Mouse (Mus musculus): ENCODE results near the gene Sgms1. TPM values are rescaled to one million over a fixed set of nuclear protein-coding genes. Genes with fewer than 3 reads are reported as not detected.
A peak's percentile ranks its signal among the peaks of the same experiment; 100 is the strongest.

Gene Sgms1
- total RNA-seq, 2 experiments from 2014 or later, result 84.4 to 112 TPM

DNA sequence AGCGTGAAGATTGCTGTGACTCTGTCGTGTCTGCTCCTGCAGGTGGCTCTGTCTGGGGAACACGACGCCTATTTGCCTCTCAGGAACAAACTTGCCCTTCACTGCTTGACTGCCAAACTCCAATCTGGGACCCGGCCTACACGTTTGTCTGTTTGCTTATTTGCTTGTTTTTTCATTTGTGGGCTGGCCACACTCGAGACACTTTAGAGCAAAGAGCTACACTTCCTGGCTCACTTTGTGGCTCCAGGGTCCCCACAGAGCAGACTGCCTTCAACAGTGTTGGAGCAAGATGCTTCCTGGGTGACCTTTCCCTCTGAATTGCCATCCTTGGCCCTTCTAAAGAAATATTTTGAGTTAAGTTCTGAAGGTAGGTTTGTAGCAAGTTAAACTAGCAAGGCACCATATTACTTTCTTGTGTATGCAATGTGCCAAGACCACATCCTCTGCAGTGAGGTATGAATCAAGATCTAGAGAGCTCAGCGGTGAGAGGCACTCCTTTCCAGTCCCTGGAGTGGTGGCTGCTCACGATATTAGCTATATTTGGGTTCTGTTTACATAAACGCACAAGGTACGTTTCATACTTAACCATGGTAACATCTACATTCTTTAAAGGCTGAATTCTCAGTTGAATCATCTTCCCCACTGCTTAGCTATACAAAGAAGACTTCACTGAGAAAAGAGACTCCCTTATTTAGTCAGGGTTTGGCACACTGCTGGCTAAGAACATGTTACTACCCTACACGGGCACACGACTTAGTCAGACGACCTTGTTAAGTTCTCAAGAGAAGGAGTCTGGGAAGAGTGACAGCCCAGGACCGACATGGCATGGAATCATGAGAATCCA, 192.3 kb downstream of the Sgms1 start:
- no peak for ATAC-seq (replicated peaks; ENCODE audit: low FRiP score, poor library complexity, severe bottlenecking)

DNA sequence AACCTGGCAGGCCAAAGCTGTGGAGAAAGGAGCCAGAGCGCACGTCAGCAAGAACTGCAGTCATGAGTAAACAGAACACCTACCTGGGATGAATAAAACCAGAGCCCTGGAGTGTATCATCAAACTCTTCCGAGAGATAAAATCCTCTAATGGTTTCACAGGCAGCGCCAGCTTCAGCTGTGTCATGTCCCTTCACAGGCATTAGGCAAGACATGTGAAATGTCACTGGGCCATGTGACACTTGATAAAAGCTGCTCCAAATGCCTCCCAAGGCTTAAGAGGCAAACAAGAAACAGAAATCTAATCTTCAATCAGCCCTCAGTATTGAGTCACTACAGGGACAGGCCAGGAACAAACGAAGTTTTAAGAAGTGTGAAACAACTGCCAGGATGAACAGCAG, 193.3 kb downstream of the Sgms1 start:
- ATAC-seq (replicated peaks; ENCODE audit: low FRiP score, poor library complexity, severe bottlenecking), result peak; percentile 77

- no peak for ATAC-seq (replicated peaks; ENCODE audit: low FRiP score, poor library complexity, severe bottlenecking)
These were observed 194.7 kb downstream of the Sgms1 start for GRCm38 (mm10) chr19:32194863-32195262.

GRCm38 (mm10) chr19:32194074-32194473, 195.4 kb downstream of the Sgms1 start:
- no peak for ATAC-seq (replicated peaks; ENCODE audit: low FRiP score, poor library complexity, severe bottlenecking)

- no peak for ATAC-seq (replicated peaks; ENCODE audit: low FRiP score, poor library complexity, severe bottlenecking)
These were observed 197.9 kb downstream of the Sgms1 start for GRCm38 (mm10) chr19:32191596-32191995.

GRCm38 (mm10) chr19:32189961-32190360, 199.6 kb downstream of the Sgms1 start:
- no peak for ATAC-seq (replicated peaks; ENCODE audit: low FRiP score, poor library complexity, severe bottlenecking)

DNA sequence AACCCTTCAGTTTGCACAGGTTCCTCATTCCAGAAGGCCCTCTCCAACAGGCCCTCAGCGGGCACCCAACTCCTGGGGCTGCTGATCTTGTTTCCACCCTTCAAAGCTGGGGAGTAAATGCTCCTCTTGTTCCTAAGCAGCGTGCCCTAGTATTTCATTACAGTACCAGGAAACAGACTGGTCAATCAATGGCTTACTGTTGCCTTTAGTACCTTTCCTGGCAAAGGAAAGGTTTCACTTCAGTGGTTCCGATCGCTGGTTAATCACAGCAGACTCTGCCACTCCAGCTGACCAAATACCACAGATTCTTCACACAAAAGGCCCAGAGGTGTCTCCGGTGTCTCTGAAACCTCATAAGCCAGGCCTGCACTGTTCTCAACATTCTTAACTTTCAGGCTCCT, 200.5 kb downstream of the Sgms1 start:
- no peak for ATAC-seq (replicated peaks; ENCODE audit: low FRiP score, poor library complexity, severe bottlenecking)

- ATAC-seq (replicated peaks; ENCODE audit: low FRiP score, poor library complexity, severe bottlenecking), result no peak
These were observed 202.9 kb downstream of the Sgms1 start for GRCm38 (mm10) chr19:32186594-32187092.

- no peak for ATAC-seq (replicated peaks; ENCODE audit: low FRiP score, poor library complexity, severe bottlenecking)
These were observed 206.5 kb downstream of the Sgms1 start for GRCm38 (mm10) chr19:32183005-32183404.

DNA sequence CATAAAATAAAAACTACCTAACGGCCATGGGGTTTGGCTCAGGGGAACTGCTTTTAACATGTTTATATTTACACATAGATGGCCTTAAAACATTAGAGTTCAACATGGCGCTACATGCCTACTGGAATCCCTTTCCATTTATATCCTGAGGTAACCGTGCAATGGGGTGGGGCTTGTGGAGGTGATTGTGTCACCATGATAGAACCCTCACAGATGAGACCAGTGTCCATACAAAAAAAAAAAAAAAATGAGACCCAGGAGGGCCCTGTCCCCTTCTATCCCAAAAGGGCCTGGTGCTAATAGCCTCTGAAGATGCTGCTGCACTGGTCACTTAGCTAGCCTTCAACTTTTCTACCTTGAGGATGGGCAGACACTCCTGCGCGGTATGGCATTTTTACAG, 207.0 kb downstream of the Sgms1 start:
- no peak for ATAC-seq (replicated peaks; ENCODE audit: low FRiP score, poor library complexity, severe bottlenecking)

DNA sequence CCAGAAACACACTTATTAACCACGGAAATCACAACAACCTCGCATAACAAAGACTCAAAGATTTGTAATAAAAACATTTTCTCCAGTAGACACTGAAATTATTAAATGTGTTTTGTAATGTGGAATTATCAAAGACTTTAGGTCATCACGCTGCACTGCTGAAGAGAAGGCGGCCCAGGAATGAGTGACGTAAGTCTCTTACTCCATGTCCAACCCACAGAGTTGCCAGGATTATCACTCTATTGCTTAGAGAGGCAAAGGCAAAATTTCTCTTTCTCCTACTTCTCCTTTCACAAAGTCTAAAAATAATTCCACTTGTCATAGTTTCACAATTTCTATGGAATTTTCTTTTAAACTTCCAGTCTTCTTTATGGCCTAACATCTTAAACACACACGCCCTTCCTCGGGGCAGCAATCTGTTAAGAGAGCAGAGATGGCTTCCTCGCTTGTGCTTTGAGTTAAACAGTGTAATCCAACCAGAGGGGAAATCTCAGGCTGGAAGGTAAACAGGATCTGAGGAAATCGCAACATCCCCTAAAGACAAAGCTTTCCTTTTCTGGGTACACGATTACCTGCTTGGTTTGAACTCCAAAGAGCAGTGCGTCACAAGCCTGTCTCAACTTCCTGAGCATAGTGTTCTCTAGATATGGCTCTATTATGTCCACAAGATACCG, 207.7 kb downstream of the Sgms1 start:
- ATAC-seq (replicated peaks; ENCODE audit: low FRiP score, poor library complexity, severe bottlenecking), result no peak

DNA sequence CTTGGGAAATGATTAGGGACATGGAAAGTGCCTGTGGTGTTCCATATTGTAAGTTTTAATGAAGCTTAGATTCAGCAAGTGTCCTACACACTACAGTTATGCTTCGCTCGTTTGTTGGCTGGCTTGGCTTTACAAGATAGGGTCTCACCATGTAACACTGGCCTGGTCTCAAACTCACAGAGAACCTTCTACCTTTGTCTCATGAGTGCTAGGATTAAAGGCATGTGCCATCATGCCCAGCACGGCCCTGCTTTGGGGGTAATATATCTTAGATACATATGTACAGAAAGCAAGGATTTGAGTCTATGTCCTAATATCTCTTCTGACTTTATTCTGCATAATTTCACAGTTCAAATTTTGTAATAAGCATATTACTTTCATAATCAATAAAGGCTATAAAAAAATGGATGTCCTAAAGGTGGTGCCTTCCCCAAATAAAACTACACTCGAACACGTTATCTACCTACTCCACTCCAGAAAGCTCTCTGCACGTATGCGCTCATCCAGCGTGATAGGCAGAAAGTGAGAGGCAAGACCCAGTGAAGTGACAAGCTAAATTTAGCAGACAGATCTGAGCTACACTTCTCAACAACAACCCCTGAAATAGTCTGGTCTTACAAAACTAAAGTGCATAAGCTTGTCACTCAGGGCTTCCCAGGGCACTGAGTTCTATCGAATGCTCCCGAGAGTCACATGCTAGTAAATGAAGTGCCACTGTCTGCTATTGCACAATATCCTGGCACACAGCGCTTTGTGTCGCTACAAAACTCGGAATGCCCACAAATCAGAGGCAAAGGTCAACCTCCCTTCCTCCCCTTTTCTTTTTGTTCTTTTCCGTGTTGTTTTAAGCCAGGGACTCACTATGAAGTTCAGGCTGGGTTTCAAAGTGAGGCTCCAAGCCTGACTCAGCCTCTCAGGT, 208.5 kb downstream of the Sgms1 start:
- peak; percentile 85 for ATAC-seq (replicated peaks; ENCODE audit: low FRiP score, poor library complexity, severe bottlenecking)

GRCm38 (mm10) chr19:32179978-32180413, 209.5 kb downstream of the Sgms1 start:
- ATAC-seq (replicated peaks; ENCODE audit: low FRiP score, poor library complexity, severe bottlenecking), result peak; percentile 86

GRCm38 (mm10) chr19:32179514-32179913, 210.0 kb downstream of the Sgms1 start:
- ATAC-seq (replicated peaks; ENCODE audit: low FRiP score, poor library complexity, severe bottlenecking), result no peak

DNA sequence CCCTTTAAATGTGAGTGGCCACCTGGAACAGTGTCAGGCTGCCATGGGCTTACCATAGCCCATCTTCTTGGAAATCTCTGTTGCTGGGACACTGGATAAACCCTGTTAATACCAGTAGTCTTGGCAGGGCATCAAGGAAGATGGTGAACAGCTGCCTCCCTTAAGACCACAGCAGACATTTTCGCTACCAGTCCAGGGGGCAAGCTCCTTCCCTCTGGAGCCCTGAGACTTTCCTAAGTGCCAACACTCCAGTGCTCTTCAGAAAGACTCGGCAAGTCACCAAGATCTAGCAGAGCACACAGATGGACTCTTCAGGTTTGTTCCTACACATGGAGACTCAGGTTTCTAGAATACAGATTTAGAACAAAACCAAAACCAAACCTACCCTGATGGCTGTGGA, 211.4 kb downstream of the Sgms1 start:
- ATAC-seq (replicated peaks; ENCODE audit: low FRiP score, poor library complexity, severe bottlenecking), result no peak

- no peak for ATAC-seq (replicated peaks; ENCODE audit: low FRiP score, poor library complexity, severe bottlenecking)
These were observed 213.1 kb downstream of the Sgms1 start for GRCm38 (mm10) chr19:32176458-32176857.

DNA sequence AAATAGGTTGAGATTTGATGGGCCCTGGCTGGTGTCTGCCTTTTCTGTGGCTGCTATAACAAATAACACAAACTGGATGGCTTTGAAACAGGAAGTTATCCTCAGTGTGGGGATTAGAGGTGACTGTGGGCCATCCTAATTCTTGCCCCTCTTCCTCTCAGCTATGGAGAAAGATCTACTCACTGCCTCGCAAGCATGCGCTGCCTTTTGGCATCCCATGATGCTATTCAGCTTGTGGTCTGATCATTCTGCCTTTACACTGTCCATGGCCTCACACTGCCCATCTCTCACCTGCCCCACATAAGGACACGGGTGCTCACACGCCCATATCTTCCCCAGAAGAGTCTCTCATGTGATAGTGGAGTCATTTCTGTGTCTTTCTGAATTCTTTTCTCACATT, 213.5 kb downstream of the Sgms1 start:
- no peak for ATAC-seq (replicated peaks; ENCODE audit: low FRiP score, poor library complexity, severe bottlenecking)

DNA sequence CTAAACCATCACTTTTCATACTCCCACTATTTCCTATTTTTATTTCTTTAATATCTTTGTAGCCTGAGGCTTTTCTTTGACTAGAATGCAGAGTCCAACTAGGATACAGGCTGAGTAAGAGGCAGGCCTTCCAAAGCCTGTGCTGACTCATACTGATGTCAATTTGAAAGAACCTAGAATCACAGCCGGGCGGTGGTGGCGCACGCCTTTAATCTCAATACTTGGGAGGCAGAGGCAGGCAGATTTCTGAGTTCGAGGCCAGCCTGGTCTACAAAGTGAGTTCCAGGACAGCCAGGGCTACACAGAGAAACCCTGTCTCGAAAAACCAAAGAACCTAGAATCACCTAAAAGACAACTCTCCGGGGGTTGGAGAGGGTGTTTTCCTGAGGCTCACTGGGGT, 214.5 kb downstream of the Sgms1 start:
- ATAC-seq (replicated peaks; ENCODE audit: low FRiP score, poor library complexity, severe bottlenecking), result no peak

- no peak for ATAC-seq (replicated peaks; ENCODE audit: low FRiP score, poor library complexity, severe bottlenecking)
These were observed 215.0 kb downstream of the Sgms1 start for GRCm38 (mm10) chr19:32174561-32174960.

All from erythroblast, adult 5-6 weeks (primary cell).